Mouse (Mus musculus): Measurements from ENCODE around the gene Nuak1.

GRCm38 (mm10) chr10:84343536-84343935, 96.9 kb downstream of the Nuak1 start:
- no peak for TF ChIP-seq CTCF (IDR thresholded peaks at IDR 0.05; ENCODE audit: low read depth, low read length)
- TF ChIP-seq POLR2A (IDR thresholded peaks at IDR 0.05; ENCODE audit: insufficient read depth, low read length), result no peak
- TF ChIP-seq EP300 (IDR thresholded peaks at IDR 0.05; ENCODE audit: insufficient read depth, low read depth, low read length), result no peak

Measured in ES-Bruce4 (cell line).